Mouse (Mus musculus) liver, embryonic 16.5 days (tissue): ENCODE results near the gene Gm49392. TPM values are rescaled to one million over a fixed set of nuclear protein-coding genes. Genes with fewer than 3 reads are reported as not detected.

Experiments
- ATAC-seq: fragments of 200-750 bp; cut with Nextera tagmentation; 2 replicates; pipeline ENCODE4 v1.8.0; 2017; ENCODE audit warnings: low read depth, mild to moderate bottlenecking, moderate number of reproducible peaks, moderate library complexity
- H3K27ac ChIP-seq: fragments of 300-500 bp; sonication (generic); 2 replicates; pipeline ENCODE4 v1.5.1; 2014; ENCODE audit warnings: mild to moderate bottlenecking, low read length
- H3K27me3 ChIP-seq: fragments of 300-500 bp; sonication (generic); 2 replicates; pipeline ENCODE4 v1.6.1; 2014; ENCODE audit warnings: low read depth, low read length, mixed read lengths; ENCODE audit not compliant: control insufficient read depth, insufficient read depth
- H3K36me3 ChIP-seq: fragments of 300-500 bp; sonication (generic); 2 replicates; pipeline ENCODE4 v1.6.1; 2014; ENCODE audit warnings: mild to moderate bottlenecking; ENCODE audit not compliant: control insufficient read depth, insufficient read depth
- H3K4me1 ChIP-seq: fragments of 300-500 bp; sonication (generic); 2 replicates; pipeline ENCODE4 v1.6.1; 2014; ENCODE audit warnings: low read depth, low read length, mixed read lengths; ENCODE audit not compliant: control insufficient read depth
- H3K4me2 ChIP-seq: fragments of 300-500 bp; sonication (generic); 2 replicates; pipeline ENCODE4 v1.6.1; 2014; ENCODE audit warnings: low read depth, low read length, mixed read lengths
- H3K4me3 ChIP-seq: fragments of 300-500 bp; sonication (generic); 2 replicates; pipeline ENCODE4 v1.5.1; 2014; ENCODE audit warnings: low read depth, mild to moderate bottlenecking, low read length
- H3K9ac ChIP-seq: fragments of 300-500 bp; sonication (generic); 2 replicates; pipeline ENCODE4 v1.6.1; 2014; ENCODE audit warnings: low read depth, low read length
- H3K9me3 ChIP-seq: fragments of 300-500 bp; sonication (generic); replicated peaks from 2 replicates; pipeline ENCODE4 v1.6.1; 2016; ENCODE audit warnings: low read length; ENCODE audit not compliant: control insufficient read depth
- WGBS: fragments of 180-500 bp; shearing (Covaris S2); extraction: QIAGEN DNeasy Blood & Tissue Kit; methylation state at CpG from one replicate; pipeline ENCODE4 v1.1.7; 2014; ENCODE audit not compliant: insufficient replicate concordance; 5-methylcytosine and 5-hydroxymethylcytosine counted together
- polyA plus RNA-seq: library from polyadenylated mRNA; unstranded; fragments of >200 nt; fragmentation: Nextera tagmentation; extraction: Ambion mirVana; gene quantifications from 2 replicates; pipeline ENCODE4 v1.2.1, GENCODE M21; 2015

The Gm49392 gene
- polyA plus RNA-seq, 1 experiment from 2014 or later: 0.08 TPM

- Histone ChIP-seq H3K9me3 (no peaks in the 10 kb centered on the region), H3K4me2 (no peak overlapping the region), H3K4me3 (no peak overlapping the region), H3K36me3 (no peaks in the 10 kb centered on the region), H3K4me1 (no peaks in the 10 kb centered on the region), H3K27ac (no peak overlapping the region), H3K27me3 (no peaks in the 10 kb centered on the region), H3K9ac (no peak overlapping the region)
- no peak for ATAC-seq
- 48% methylated on average over 4 of the region's 4 CpGs for WGBS
Observed at GRCm38 (mm10) chr13:60848241-60849120, 48.2 kb downstream of the Gm49392 start.

GRCm38 (mm10) chr13:60843153-60843552, 53.5 kb downstream of the Gm49392 start:
- no peaks in the 10 kb centered on the region for H3K36me3 ChIP-seq
- no peak overlapping the region for H3K4me2 ChIP-seq
- WGBS: 65% methylated on average over 8 of the region's 8 CpGs
- ATAC-seq: no peak
- no peak overlapping the region for H3K27ac ChIP-seq
- no peaks in the 10 kb centered on the region for H3K27me3 ChIP-seq
- no peaks in the 10 kb centered on the region for H3K9me3 ChIP-seq
- H3K4me1 ChIP-seq: no peaks in the 10 kb centered on the region
- no peak overlapping the region for H3K9ac ChIP-seq
- H3K4me3 ChIP-seq: no peak overlapping the region

GRCm38 (mm10) chr13:60842703-60843102, 54.0 kb downstream of the Gm49392 start:
- no peak overlapping the region for H3K9ac ChIP-seq
- WGBS: 54% methylated on average over 6 of the region's 6 CpGs
- ATAC-seq: no peak
- H3K4me2 ChIP-seq: no peak overlapping the region
- H3K4me1 ChIP-seq: no peaks in the 10 kb centered on the region
- no peaks in the 10 kb centered on the region for H3K36me3 ChIP-seq
- H3K27ac ChIP-seq: no peak overlapping the region
- no peaks in the 10 kb centered on the region for H3K9me3 ChIP-seq
- H3K4me3 ChIP-seq: no peak overlapping the region
- no peaks in the 10 kb centered on the region for H3K27me3 ChIP-seq

GRCm38 (mm10) chr13:60839353-60839902, 57.3 kb downstream of the Gm49392 start:
- no peak overlapping the region for H3K4me3 ChIP-seq
- no peak overlapping the region for H3K9ac ChIP-seq
- no peaks in the 10 kb centered on the region for H3K4me1 ChIP-seq
- 42% methylated on average over 2 of the region's 2 CpGs for WGBS
- no peak overlapping the region for H3K27ac ChIP-seq
- H3K4me2 ChIP-seq: no peak overlapping the region
- H3K27me3 ChIP-seq: no peaks in the 10 kb centered on the region
- no peak for ATAC-seq
- H3K36me3 ChIP-seq: no peaks in the 10 kb centered on the region
- H3K9me3 ChIP-seq: no peaks in the 10 kb centered on the region

- Histone ChIP-seq H3K4me1 (no peaks in the 10 kb centered on the region), H3K27me3 (no peaks in the 10 kb centered on the region), H3K9me3 (no peaks in the 10 kb centered on the region), H3K27ac (no peak overlapping the region), H3K36me3 (no peaks in the 10 kb centered on the region), H3K4me2 (no peak overlapping the region), H3K4me3 (no peak overlapping the region), H3K9ac (no peak overlapping the region)
- 35% methylated on average over 3 of the region's 3 CpGs for WGBS
- ATAC-seq: no peak
Observed at GRCm38 (mm10) chr13:60826052-60826451, 70.6 kb downstream of the Gm49392 start.

GRCm38 (mm10) chr13:60820486-60821175, 76.1 kb downstream of the Gm49392 start:
- no peak overlapping the region for H3K4me3 ChIP-seq
- no peaks in the 10 kb centered on the region for H3K9me3 ChIP-seq
- H3K4me2 ChIP-seq: no peak overlapping the region
- ATAC-seq: no peak
- H3K9ac ChIP-seq: no peak overlapping the region
- no peaks in the 10 kb centered on the region for H3K4me1 ChIP-seq
- no peaks in the 10 kb centered on the region for H3K36me3 ChIP-seq
- no peaks in the 10 kb centered on the region for H3K27me3 ChIP-seq
- no peak overlapping the region for H3K27ac ChIP-seq
- 52% methylated on average over 3 of the region's 3 CpGs for whole genome bisulfite sequencing

GRCm38 (mm10) chr13:60819469-60819868, 77.2 kb downstream of the Gm49392 start:
- no peak for ATAC-seq
- Histone ChIP-seq H3K36me3 (no peaks in the 10 kb centered on the region), H3K4me3 (no peak overlapping the region), H3K9me3 (no peaks in the 10 kb centered on the region), H3K4me1 (no peaks in the 10 kb centered on the region), H3K27ac (no peak overlapping the region), H3K9ac (no peak overlapping the region), H3K4me2 (no peak overlapping the region), H3K27me3 (no peaks in the 10 kb centered on the region)
- 7% methylated on average over 7 of the region's 7 CpGs for WGBS

GRCm38 (mm10) chr13:60813722-60814121, 83.0 kb downstream of the Gm49392 start:
- no peaks in the 10 kb centered on the region for H3K9me3 ChIP-seq
- no peak overlapping the region for H3K9ac ChIP-seq
- H3K4me3 ChIP-seq: no peak overlapping the region
- no peak for ATAC-seq
- 33% methylated on average over 1 of the region's 1 CpGs for WGBS
- no peak overlapping the region for H3K27ac ChIP-seq
- H3K27me3 ChIP-seq: no peaks in the 10 kb centered on the region
- H3K4me2 ChIP-seq: no peak overlapping the region
- no peaks in the 10 kb centered on the region for H3K4me1 ChIP-seq
- no peaks in the 10 kb centered on the region for H3K36me3 ChIP-seq

GRCm38 (mm10) chr13:60812768-60813167, 83.9 kb downstream of the Gm49392 start:
- Histone ChIP-seq H3K4me2 (no peak overlapping the region), H3K27ac (no peak overlapping the region), H3K36me3 (no peaks in the 10 kb centered on the region), H3K4me1 (no peaks in the 10 kb centered on the region), H3K9ac (no peak overlapping the region), H3K4me3 (no peak overlapping the region), H3K9me3 (no peaks in the 10 kb centered on the region), H3K27me3 (no peaks in the 10 kb centered on the region)
- ATAC-seq: no peak
- 45% methylated on average over 6 of the region's 6 CpGs for WGBS
